Mouse (Mus musculus) thymus, adult 2 months (tissue): ENCODE measurements around the gene C9orf72.

Source experiments
- CTCF ChIP-seq: fragments of 200-500 bp; IDR thresholded peaks from 2 replicates; pipeline ENCODE4 v1.5.1; 2012; ENCODE audit warnings: mild to moderate bottlenecking, control low read depth, low read length, moderate library complexity, borderline replicate concordance; ENCODE audit not compliant: control insufficient read depth, poor library complexity, insufficient read depth; ENCODE audit errors: extremely low read depth
- POLR2A ChIP-seq: fragments of 200-500 bp; IDR thresholded peaks from 2 replicates; pipeline ENCODE4 v1.6.1; 2012; ENCODE audit warnings: mild to moderate bottlenecking, low read length, control low read depth, moderate library complexity; ENCODE audit not compliant: control insufficient read depth, poor library complexity, insufficient read depth; ENCODE audit errors: extremely low read depth

- TF ChIP-seq CTCF (no peak), POLR2A (no peak)
Measured at GRCm38 (mm10) chr4:35148326-35148725, 77.6 kb downstream of the C9orf72 start.
